Mouse (Mus musculus): ENCODE measurements around the gene Elf2. TPM values are rescaled to one million over a fixed set of nuclear protein-coding genes. Genes with fewer than 3 reads are reported as not detected.

The Elf2 gene
- total RNA-seq, 2 experiments from 2014 or later, result 84.3 to 94.5 TPM

- DNase-seq, result no peak
Measured at GRCm38 (mm10) chr3:51210485-51210884, 130.0 kb downstream of the Elf2 start.

DNA sequence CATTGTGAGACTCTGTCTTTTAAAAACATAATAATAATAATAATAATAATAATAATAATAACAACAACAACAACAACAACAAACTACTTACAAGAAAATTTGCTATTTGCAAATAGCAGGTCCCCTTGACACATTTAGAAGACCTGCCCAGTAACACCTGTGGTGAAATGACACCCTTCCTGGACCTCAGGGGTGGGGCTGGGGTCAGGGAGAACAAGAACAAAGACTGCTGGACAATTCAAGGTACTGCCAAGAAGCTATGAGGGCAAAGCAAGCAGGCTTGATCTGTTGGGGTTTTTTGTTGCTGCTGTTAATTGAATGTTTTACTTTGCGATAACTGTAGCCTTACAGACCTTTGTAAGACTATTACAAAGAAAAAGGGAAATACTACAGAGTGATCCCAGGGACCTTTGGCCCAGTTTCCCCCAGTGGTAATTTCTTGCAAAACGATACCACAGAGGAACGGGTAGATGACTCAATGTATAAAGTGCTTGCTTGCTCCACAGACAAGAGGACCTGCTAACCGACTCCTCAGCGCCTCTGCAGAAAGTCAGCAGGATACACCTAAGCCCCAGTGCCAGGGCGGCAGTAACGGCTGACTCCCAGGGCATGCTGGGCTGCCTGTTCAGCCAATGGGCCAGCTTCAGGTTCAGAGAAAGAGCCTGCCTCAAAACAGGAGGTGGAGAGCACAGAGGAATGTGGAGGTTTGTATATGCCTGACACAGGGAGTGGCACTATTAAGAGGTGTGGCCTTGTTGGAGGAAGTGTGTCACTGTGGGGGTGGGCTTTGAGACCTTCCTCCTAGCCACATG lies 130.8 kb downstream of the Elf2 start:
- DNase-seq, result peak; percentile 54

GRCm38 (mm10) chr3:51208633-51209032 lies 131.8 kb downstream of the Elf2 start:
- no peak for DNase-seq

DNA sequence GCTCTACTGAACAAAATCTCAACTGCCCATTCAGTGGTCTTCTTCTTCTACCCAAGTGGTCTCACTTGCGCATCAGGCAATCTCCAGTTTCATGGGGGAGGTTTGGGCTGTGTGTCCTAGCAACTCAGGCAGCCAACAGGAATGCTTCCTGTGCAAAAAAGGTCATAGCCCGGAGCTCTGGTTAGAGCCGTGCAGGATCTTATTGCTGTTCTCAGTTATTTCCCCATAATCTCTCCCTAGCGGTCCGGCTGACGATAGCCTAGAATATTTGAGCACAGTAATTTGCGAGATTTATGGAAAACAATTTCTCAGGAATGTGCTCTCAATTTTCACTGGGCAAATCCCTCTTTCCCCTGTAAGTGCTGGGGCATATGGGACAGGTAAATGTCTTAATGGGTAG lies 133.9 kb downstream of the Elf2 start:
- no peak for DNase-seq

- DNase-seq, result no peak
Measured at GRCm38 (mm10) chr3:51204897-51205296, 135.6 kb downstream of the Elf2 start.

- DNase-seq, result no peak
Measured at GRCm38 (mm10) chr3:51204441-51204840, 136.0 kb downstream of the Elf2 start.

DNA sequence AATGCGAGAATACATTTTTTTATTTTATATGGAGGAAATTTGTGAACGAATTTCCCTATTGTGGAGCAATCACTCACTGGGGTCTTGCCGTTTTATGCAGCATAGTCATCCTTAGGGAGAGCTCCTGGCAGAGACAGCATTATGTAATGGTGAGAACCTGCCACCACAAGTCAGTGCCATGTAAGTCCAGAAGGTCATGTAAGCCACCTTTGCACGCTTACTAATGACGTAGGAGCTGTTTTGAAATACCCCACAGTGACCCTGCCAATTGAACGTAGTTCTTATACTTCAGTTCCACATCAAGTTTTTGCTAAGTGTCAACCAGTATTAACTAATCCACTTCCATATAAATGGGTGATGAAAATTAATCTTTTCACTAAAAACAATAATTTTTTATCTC lies 136.6 kb downstream of the Elf2 start:
- DNase-seq, result peak; percentile 31

Small RNA genes lying within 50 kb of the gene (microRNA-seq; reads per million reads assigned to microRNA genes)
- gene Gm24282, result not detected

Other genes with a start within 250 kb of the Elf2 start
- gene Noct, start 116.2 kb downstream of the Elf2 start, total RNA-seq (2021), result 10 to 100 TPM; 24.7 to 60.6 TPM
- 100 to 1,000 TPM; 235 to 238 TPM for gene Mgarp, start 56.1 kb upstream of the Elf2 start, total RNA-seq (2021)
- gene Ndufc1, start 68.3 kb upstream of the Elf2 start, total RNA-seq (2021), result 1,000 to 10,000 TPM in 1 of 2 experiments, 100 to 1,000 TPM in 1; 989 to 1,053 TPM
- 10 to 100 TPM; 40.2 to 51.9 TPM for gene Naa15, start 74.5 kb upstream of the Elf2 start, total RNA-seq (2021)
- gene Rab33b, start 143.3 kb upstream of the Elf2 start, total RNA-seq (2021), result 10 to 100 TPM; 13.8 to 14.6 TPM
- 10 to 100 TPM; 30.9 to 32.6 TPM for gene Setd7, start 220.2 kb upstream of the Elf2 start, total RNA-seq (2021)

Measured in adrenal gland, postnatal 10 days (tissue).